Mouse (Mus musculus) left cerebral cortex, adult 2 months (tissue): Measurements from ENCODE around the gene Ppp4r1. TPM values are rescaled to one million over a fixed set of nuclear protein-coding genes. Genes with fewer than 3 reads are reported as not detected.
A peak's percentile ranks its signal among the peaks of the same experiment; 100 is the strongest.

Source experiments
- DNase-seq, 2 experiments: peaks; one replicate each; pipeline ENCODE4 v3.0.0; 2021 to 2022; ENCODE audit warnings: low spot score in 2 of 2, mixed read lengths in 1 of 2; ENCODE audit errors: extremely low spot score in 1 of 2
- H3K27ac ChIP-seq: fragments of 200-600 bp; 2 replicates; pipeline ENCODE4 v1.8.1; 2022
- H3K4me3 ChIP-seq: fragments of 200-600 bp; 2 replicates; pipeline ENCODE4 v1.8.1; 2022
- CTCF ChIP-seq: fragments of 200-600 bp; IDR thresholded peaks from 2 replicates; pipeline ENCODE4 v1.8.1; 2022; ENCODE audit warnings: antibody characterized with exemption, mild to moderate bottlenecking, moderate library complexity
- intact Hi-C: fragments of 180-260 bp; cut with DNase I; formaldehyde crosslinking; loops from one replicate; pipeline ENCODE4 v1.15.1; 2025
- long read RNA-seq, 2 experiments: library from polyadenylated mRNA; stranded (forward); transcript quantifications; one replicate each; pipeline ENCODE4 v2.0.0; 2021; ENCODE audit warnings: borderline mapping rate in 2 of 2
- total RNA-seq, 2 experiments: library from RNA; stranded (reverse); gene quantifications; 2 replicates each; pipeline ENCODE4 v1.2.3; 2021

Gene Ppp4r1
- total RNA-seq: 10 to 100 TPM; 46.5 to 52.5 TPM
- long read RNA-seq, experiment 1, transcript Ppp4r1-204 (20 exons, 3,784 nt): major isoform, 8 of 35 reads
- long read RNA-seq, experiment 1, partial matches to known transcripts: 10 of 35 reads
- long read RNA-seq, experiment 1, other reads (novel, unspliced or antisense): 15 of 35 reads
- long read RNA-seq, experiment 2, transcript Ppp4r1-201 (20 exons, 3,850 nt): minor isoform, 7 of 46 reads
- long read RNA-seq, experiment 2, transcript Ppp4r1-204 (20 exons, 3,784 nt): major isoform, 8 of 46 reads
- long read RNA-seq, experiment 2, partial matches to known transcripts: 11 of 46 reads
- long read RNA-seq, experiment 2, other reads (novel, unspliced or antisense): 20 of 46 reads

DNA sequence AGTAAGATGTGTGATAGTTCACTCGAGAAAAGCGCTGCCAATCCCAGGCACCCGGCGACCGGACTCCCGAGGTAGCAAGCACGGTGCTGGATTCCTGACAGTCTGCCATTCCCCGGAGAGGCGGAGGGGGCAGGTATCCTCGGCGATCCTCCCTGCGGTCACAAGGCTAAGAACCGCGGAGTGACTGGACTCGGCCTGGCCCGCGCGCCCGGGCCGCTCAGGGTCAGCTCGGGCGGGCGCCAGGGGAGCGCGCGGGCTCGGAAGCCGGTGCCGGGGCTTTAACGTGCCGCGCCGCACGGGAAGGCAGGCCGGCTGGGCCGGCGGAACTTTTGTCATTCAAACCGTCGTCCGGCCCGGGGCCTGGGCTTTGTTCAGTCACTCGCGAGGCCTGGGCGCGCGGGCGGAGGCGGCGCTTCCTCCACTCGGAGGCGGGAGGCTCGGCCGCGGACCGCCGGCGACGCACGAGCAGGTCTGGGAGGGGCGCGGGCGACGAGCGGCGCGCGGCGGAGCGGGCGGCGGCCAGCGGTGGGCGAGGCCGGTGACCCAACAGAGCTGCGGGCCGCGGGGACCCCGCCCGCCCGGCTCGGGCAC lies at the start of gene Ppp4r1:
Gene Ppp4r1 (plus strand): TSS at position 23 of the 591 bp plus-strand sequence.
- DNase-seq: peak; percentile 79 to 80
- intact Hi-C loops: loop anchor here (2.0 kb wide), 1 partner anchor 168 kb away; no protein-coding TSS in a partner anchor
- peak; percentile 39 for TF ChIP-seq CTCF
- peak within 1 kb of the TSS; percentile 92 for H3K27ac ChIP-seq
- peak within 1 kb of the TSS; percentile 87 for H3K4me3 ChIP-seq

DNA sequence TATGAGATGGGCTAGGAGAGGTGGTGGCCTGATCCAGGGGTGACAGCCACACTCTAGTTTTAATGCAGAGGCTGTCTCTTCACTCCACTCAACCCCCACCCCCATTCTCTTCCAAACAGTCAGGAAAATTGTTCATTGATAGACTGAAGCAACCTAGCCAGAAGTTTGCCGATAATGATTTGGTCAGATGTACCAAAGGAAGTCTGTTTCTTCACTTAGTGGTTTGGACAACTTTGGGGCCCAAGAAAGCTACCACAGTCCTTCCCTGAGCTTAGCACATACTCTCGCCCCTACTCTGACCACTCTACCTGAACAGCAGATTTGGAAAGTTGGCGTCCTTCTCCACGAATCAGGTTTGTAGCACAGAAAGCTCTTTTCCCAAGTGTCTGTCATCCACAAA lies 49.7 kb upstream of the Ppp4r1 start:
- intact Hi-C loops: no loop called here
- H3K27ac ChIP-seq: no peak overlapping the region
- no peak for TF ChIP-seq CTCF
- H3K4me3 ChIP-seq: no peak overlapping the region
- no peak for DNase-seq

DNA sequence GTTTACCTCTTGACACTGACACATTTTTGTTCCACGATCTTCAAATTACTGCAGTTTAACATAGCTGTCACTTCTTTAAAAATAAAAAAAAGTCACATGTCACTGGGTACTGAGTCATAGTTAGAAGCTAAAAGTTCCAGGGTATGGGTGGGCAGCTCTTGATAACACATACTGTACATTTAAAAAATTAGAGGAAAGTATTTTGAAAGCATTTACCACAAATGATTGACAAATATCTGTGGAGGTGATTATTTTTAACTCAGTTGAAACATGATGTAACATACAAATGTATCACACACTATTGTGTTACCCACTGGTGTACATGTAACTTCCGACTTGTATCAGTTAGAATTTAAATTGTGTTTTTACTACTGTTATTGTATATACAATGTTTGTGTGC lies 47.3 kb upstream of the Ppp4r1 start:
- DNase-seq: no peak
- TF ChIP-seq CTCF: no peak
- intact Hi-C loops: no loop called here
- H3K4me3 ChIP-seq: no peak overlapping the region
- no peak overlapping the region for H3K27ac ChIP-seq

DNA sequence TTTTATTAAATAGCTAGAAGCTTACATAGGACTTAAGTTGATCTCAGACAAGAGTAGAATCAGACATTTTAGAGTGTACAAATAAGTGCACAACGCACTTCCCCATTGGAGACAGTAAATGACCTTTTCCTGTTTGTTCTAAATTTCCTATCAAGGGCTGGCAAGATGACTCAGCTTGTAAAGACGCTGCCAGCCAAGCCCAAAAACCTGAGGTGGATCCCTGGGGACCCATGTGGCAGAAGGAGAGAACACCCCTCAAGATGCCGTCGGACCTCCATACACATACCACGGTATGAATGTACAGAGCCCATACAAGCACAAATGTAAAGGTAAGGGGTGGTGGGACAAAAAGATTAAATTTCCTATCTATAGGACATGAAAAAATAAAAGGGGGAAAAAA lies 45.2 kb upstream of the Ppp4r1 start:
- Histone ChIP-seq H3K4me3 (no peak overlapping the region), H3K27ac (no peak overlapping the region)
- no peak for TF ChIP-seq CTCF
- DNase-seq: no peak
- intact Hi-C loops: no loop called here

DNA sequence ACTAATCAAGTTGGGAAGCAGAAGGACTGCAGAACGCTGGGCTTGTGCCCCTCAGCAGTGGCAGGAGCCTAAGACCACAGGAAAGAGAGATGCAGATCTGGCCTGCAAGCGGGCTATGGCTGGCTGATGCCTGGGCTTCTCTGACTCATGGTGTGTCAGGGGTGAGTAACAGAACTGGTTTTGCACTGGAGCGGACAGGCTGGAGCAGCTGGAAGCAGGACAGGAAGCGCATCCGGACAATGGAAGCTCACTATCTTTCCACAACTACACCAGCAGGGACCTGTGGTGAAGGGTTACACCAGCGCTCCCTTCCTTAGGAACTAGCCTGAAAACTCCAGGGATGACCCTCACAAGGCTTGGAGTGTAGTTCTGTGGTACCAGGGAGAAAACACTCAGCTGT lies 44.8 kb upstream of the Ppp4r1 start:
- intact Hi-C loops: no loop called here
- TF ChIP-seq CTCF: no peak
- no peak for DNase-seq
- Histone ChIP-seq H3K4me3 (no peak overlapping the region), H3K27ac (no peak overlapping the region)

DNA sequence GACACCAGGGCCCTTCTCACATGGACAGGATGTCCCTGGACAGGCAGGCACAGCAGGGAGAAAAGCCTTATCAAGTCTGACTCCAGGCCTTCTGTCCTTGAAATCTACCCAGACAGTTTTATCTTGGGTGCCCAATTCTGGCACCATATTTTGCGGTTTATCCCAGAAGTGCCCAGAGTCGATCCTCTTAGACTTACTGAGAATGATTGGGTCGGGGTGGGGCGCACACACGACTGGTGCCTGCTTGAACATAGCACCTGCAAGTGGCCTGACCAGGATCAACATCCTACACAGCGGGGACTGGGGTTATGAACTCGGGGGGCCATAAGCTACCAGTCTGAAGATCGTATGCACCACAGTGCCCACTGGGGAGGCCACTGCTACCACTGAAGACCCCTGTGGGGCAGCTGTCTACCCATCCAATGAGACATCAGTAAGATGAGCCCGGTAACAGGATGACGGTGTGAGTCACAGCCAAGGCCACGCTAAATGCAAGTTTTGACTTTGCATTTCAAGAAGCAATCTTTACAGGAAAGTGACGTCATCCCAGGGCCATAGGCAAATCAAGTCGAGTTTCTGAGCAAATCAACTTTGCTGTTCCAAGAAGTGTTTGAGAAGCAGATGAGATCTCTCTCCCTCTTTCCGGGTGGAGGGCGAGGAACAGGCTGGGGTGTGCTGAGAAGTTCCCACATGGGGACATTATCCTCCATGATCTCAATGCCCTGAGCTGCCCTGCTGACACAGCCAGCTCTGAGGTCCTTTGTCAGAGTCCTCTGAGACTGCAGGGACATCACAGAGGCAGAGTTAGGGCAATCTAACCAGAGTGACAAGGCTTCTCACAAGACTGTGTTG lies 42.3 kb upstream of the Ppp4r1 start:
- Histone ChIP-seq H3K4me3 (no peak overlapping the region), H3K27ac (no peak overlapping the region)
- intact Hi-C loops: no loop called here
- no peak for TF ChIP-seq CTCF
- DNase-seq: no peak

DNA sequence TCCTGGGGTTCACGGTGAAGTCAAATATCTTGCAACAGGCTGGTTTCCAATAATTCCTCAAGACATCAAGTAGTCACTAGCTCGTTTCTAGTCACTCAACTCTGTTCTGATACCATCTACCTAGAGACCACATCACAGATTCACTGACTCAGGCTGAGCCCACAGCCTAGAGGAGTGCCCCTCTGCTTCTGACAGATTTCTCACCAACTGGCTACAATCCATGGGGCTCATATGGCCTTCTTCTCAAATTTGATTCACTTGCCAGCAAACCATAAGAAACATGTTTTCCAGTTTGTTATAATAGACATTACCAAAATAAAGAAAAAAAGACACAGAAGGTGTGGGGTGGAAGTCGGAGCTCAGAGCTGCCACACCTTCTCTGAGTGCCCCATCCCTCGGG lies 40.8 kb upstream of the Ppp4r1 start:
- TF ChIP-seq CTCF: no peak
- no peak for DNase-seq
- intact Hi-C loops: no loop called here
- H3K27ac ChIP-seq: no peak overlapping the region; the same call in 1 of the 2 replicates
- H3K4me3 ChIP-seq: no peak overlapping the region

DNA sequence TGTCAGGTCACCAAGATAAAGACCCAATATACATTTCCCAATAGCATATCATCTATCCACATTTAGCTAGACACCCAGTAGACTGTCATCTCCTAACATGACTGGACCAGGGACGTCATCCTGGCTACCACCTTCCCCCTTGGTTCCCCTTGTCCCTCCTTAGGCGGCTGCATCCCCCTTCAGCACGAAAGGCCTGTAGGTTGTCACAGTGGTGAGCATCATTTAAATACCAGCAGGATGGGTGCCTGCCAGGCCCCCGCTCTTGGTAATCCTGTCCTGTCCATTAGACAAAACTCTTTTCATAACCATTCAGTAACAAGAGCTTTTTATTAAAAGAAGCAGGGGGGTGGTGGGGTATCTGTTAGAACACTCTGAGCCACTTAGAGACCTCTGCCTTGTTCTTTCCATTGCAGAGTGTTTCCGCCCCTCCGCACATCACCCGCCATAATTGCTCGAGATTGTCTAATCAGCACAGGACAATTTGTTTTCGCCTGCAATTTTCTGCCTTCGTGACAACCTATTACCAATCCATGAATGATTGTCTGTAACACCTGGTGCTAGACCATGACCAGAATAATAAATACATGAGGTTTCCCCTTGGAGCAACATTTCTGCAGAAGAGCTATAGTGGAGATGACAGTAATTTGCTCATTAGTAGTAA lies 40.0 kb upstream of the Ppp4r1 start:
- intact Hi-C loops: no loop called here
- no peak for TF ChIP-seq CTCF
- DNase-seq: no peak
- H3K4me3 ChIP-seq: no peak overlapping the region
- H3K27ac ChIP-seq: peak overlapping the region; percentile 71; the same call in 1 of the 2 replicates

DNA sequence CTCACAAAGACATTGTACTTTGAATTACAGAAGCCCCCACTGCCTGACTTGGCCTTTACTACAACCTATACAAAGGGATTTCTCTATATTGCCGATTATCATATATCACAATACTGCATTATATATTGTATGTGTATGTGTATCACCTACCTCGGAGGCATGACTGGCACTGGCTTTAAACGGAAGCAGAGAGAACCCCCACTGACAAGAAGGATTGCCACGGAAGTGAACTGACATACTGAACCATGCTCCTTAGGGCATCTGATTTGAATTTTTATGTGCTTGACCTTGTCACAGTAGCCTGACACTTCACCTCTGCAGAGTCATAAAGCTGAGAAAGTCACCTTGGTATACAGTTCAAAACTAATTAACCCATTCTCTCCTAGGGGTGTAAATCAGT lies 39.4 kb upstream of the Ppp4r1 start:
- Histone ChIP-seq H3K4me3 (no peak overlapping the region), H3K27ac (peak overlapping the region; percentile 71; the same call in 1 of the 2 replicates)
- DNase-seq: no peak
- intact Hi-C loops: no loop called here
- TF ChIP-seq CTCF: no peak

DNA sequence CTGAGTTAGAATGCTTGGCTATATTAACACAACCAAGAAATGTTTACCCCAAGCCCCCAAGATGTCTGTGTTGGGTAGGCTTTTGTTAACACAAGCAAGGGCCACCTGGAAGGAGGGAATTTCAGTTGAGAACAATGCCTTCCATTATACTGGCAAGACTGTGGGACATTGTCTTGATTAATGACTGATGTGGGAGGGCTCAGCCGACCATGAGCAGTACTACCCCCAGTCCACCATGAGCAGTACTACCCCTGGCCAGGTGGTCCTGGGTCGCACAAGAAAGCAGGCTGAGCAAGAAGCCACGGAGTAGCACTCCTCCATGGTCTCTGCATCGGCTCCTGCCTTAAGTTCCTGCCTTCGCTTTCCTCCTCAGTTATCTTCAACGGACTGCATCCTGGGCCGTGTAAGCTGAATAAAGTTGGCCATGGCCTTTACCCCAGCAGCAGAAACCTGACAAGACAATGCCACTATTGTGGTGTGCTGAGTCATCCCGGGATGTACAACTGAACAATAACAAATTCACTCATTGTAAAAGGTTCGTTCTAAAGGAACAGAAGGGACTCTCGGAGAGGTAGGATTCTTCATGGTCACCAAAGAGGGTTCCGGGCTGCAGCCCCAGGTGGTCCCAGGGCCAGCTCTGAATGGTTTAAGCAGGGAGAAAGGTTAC lies 38.6 kb upstream of the Ppp4r1 start:
- intact Hi-C loops: no loop called here
- no peak overlapping the region for H3K4me3 ChIP-seq
- no peak for TF ChIP-seq CTCF
- H3K27ac ChIP-seq: peak overlapping the region; percentile 71
- DNase-seq: no peak

DNA sequence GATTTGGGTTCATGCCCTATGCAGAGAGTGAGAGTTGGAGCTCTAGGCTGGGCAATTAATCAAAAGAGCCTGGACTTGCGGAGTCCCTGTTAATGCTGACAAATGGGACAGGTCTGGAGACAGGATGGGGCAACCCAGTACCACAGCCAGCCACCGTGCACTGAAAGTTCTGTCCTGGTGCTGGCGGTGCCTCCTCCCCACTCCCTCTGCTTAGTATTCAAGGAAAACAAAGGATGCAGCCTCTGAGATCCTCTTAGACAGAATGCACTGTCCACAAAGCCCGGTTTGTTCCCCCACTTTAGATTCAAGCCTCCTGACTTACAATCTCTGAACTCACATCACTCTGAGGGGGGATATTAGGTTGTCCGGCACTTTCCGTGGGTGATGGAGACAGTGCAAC lies 36.1 kb upstream of the Ppp4r1 start:
- peak overlapping the region; percentile 63 for H3K27ac ChIP-seq
- no peak for DNase-seq
- intact Hi-C loops: no loop called here
- no peak overlapping the region for H3K4me3 ChIP-seq
- no peak for TF ChIP-seq CTCF
